10 mouse cellular contexts compared by ENCODE assay signal in genomic region chr17:56034726-56035100, GRCm38 (mm10). TPM values are rescaled to one million over a fixed set of nuclear protein-coding genes. Genes with fewer than 3 reads are reported as not detected.
A peak's percentile ranks its signal among the peaks of the same experiment; 100 is the strongest.
DNase-seq lines count a peak whose midpoint lies in the region; ATAC-seq and TF ChIP-seq lines count a peak whose summit lies in the region.
"Had no signal": no experiment of that assay in that cellular context is flagged by ENCODE, and none has a peak within 500 bp of the region (broad histone marks: within the 10 kb centered on the region; RNA-seq: fewer than 3 reads in every experiment).

No protein-coding gene starts in this region.

- H3K4me3 ChIP-seq in heart, embryonic 13.5 days = peak overlapping the region; percentile 76
- peak overlapping the region in 2 of 3 experiments; percentile 94 to 98 for H3K4me3 ChIP-seq in CH12.LX (replicated peaks in 1 of 3; ENCODE audit: low read depth in 2 of 3, low read length in 2 of 3, poor library complexity in 1 of 3)
- H3K4me3 ChIP-seq in embryonic facial prominence, embryonic 14.5 days (ENCODE audit: low read depth, low read length) = peak overlapping the region; percentile 89
- H3K4me3 ChIP-seq in liver, embryonic 12.5 days = peak overlapping the region; percentile 87

- H3K79me2 ChIP-seq in CH12.LX (replicated peaks; ENCODE audit: control insufficient read depth, extremely low read depth, insufficient read depth, poor library complexity, severe bottlenecking) = peaks cover 63% of the 10 kb centered on the region

- TF ChIP-seq EP300 in CH12.LX (IDR thresholded peaks at IDR 0.05; ENCODE audit: low read length) = no peak

- peak overlapping the region; percentile 95 for H3K9ac ChIP-seq in heart, embryonic 13.5 days
- H3K9ac ChIP-seq in CH12.LX (ENCODE audit: insufficient read depth, low read depth) = peak overlapping the region; percentile 78; the same call in 1 of the 2 replicates
- H3K9ac ChIP-seq in embryonic facial prominence, embryonic 14.5 days (ENCODE audit: low read depth, low read length) = peak overlapping the region; percentile 98
- peak overlapping the region; percentile 97 for H3K9ac ChIP-seq in liver, embryonic 12.5 days

- peaks cover 58% of the 10 kb centered on the region for H3K4me1 ChIP-seq in heart, embryonic 13.5 days
- H3K4me1 ChIP-seq in CH12.LX (ENCODE audit: control insufficient read depth in 1 of 2, insufficient read depth in 2 of 2) = peaks cover 19 to 59% of the 10 kb centered on the region in 2 experiments
- peaks cover 18% of the 10 kb centered on the region for H3K4me1 ChIP-seq in embryonic facial prominence, embryonic 14.5 days (ENCODE audit: control insufficient read depth, insufficient read depth, low read length)
- peaks cover 70% of the 10 kb centered on the region for H3K4me1 ChIP-seq in liver, embryonic 12.5 days

- no peaks in the 10 kb centered on the region for H3K27me3 ChIP-seq in heart, embryonic 13.5 days (replicated peaks)
- no peaks in the 10 kb centered on the region for H3K27me3 ChIP-seq in CH12.LX (replicated peaks)
- no peaks in the 10 kb centered on the region for H3K27me3 ChIP-seq in embryonic facial prominence, embryonic 14.5 days (replicated peaks; ENCODE audit: control insufficient read depth, insufficient read depth, low read length)
- no peaks in the 10 kb centered on the region for H3K27me3 ChIP-seq in liver, embryonic 12.5 days (replicated peaks)
- H3K27me3 ChIP-seq: Patski had no signal

- no peak for ATAC-seq in heart, embryonic 13.5 days (ENCODE audit: extremely low read depth, insufficient number of reproducible peaks, low FRiP score, low TSS enrichment)
- no peak for ATAC-seq in embryonic facial prominence, embryonic 14.5 days (ENCODE audit: low read depth)
- no peak for ATAC-seq in liver, embryonic 12.5 days
- no peak for ATAC-seq in megakaryocyte progenitor cell, adult 5-6 weeks (replicated peaks; ENCODE audit: poor library complexity)
- ATAC-seq in megakaryocyte-erythroid progenitor cell, adult 5-6 weeks (replicated peaks; ENCODE audit: low FRiP score, low TSS enrichment, poor library complexity, severe bottlenecking) = no peak
- ATAC-seq: Patski had no signal

- in situ Hi-C loops in CH12.LX (cut with MboI; ENCODE audit: low pct_ligation_motif_present, low pct_unique_long_range_greater_than_20kb, low sequenced_read_pairs) = no loop called here

- H3K4me2 ChIP-seq in heart, embryonic 13.5 days = peak overlapping the region; percentile 82
- H3K4me2 ChIP-seq in CH12.LX (ENCODE audit: insufficient read depth, low read depth, poor library complexity, severe bottlenecking) = peak overlapping the region; percentile 88
- peak overlapping the region; percentile 74 for H3K4me2 ChIP-seq in embryonic facial prominence, embryonic 14.5 days (ENCODE audit: low read depth, low read length)
- peak overlapping the region; percentile 71 for H3K4me2 ChIP-seq in liver, embryonic 12.5 days

- no peak for TF ChIP-seq RAD21 in CH12.LX (IDR thresholded peaks at IDR 0.05; ENCODE audit: low read depth, low read length)

- dilution Hi-C loops in CH12.LX (cut with MboI; ENCODE audit: extremely low pct_ligation_motif_present, extremely low pct_unique_long_range_greater_than_20kb, low sequenced_read_pairs) = no loop called here

- no peak overlapping the region for H3K27ac ChIP-seq in heart, embryonic 13.5 days (replicated peaks)
- H3K27ac ChIP-seq in CH12.LX (ENCODE audit: insufficient read depth, low read depth) = no peak overlapping the region
- no peak overlapping the region for H3K27ac ChIP-seq in embryonic facial prominence, embryonic 14.5 days (replicated peaks; ENCODE audit: low read depth, low read length)
- H3K27ac ChIP-seq in liver, embryonic 12.5 days = peak overlapping the region; percentile 92

- no peaks in the 10 kb centered on the region for H3K9me3 ChIP-seq in heart, embryonic 13.5 days
- no peaks in the 10 kb centered on the region for H3K9me3 ChIP-seq in CH12.LX (replicated peaks; ENCODE audit: low read length)
- no peaks in the 10 kb centered on the region for H3K9me3 ChIP-seq in embryonic facial prominence, embryonic 14.5 days (ENCODE audit: control insufficient read depth, low read length)
- no peaks in the 10 kb centered on the region for H3K9me3 ChIP-seq in liver, embryonic 12.5 days (replicated peaks)

- DNase-seq in heart, adult 8-10 months (ENCODE audit: low spot score) = no peak
- no peak for DNase-seq in CH12.LX (ENCODE audit: extremely low read depth)
- DNase-seq in embryonic facial prominence, embryonic 14.5 days (ENCODE audit: low spot score) = no peak
- no peak for DNase-seq in right cerebral cortex, adult 18-20 months
- DNase-seq: cerebellum, postnatal 10 days had no signal

- H3K36me3 ChIP-seq in heart, embryonic 13.5 days = peaks cover 33% of the 10 kb centered on the region
- peaks cover 13 to 41% of the 10 kb centered on the region in 2 experiments for H3K36me3 ChIP-seq in CH12.LX (replicated peaks in 1 of 2; ENCODE audit: control insufficient read depth in 1 of 2, insufficient read depth in 1 of 2, low read length in 1 of 2)
- H3K36me3 ChIP-seq in embryonic facial prominence, embryonic 14.5 days (ENCODE audit: control insufficient read depth, insufficient read depth, low read length) = peaks cover 34% of the 10 kb centered on the region
- peaks cover 45% of the 10 kb centered on the region for H3K36me3 ChIP-seq in liver, embryonic 12.5 days

- no peak for TF ChIP-seq POLR2A in CH12.LX (IDR thresholded peaks at IDR 0.05; ENCODE audit: low read depth, low read length)

- no peak for TF ChIP-seq CTCF in CH12.LX (conservative IDR thresholded peaks at IDR 0.05 in 1 of 2, IDR thresholded peaks at IDR 0.05 in 1 of 2; ENCODE audit: low read depth in 2 of 2, low read length in 2 of 2)

- WGBS in heart, embryonic 13.5 days = 79% methylated on average over 6 of the region's 6 CpGs
- 83% methylated on average over 6 of the region's 6 CpGs for WGBS in embryonic facial prominence, embryonic 14.5 days
- 88% methylated on average over 6 of the region's 6 CpGs for WGBS in liver, embryonic 12.5 days (ENCODE audit: insufficient replicate concordance)

RNA-seq across cellular contexts. Expression of gene Sh3gl1, which starts 1.7 kb away (rescaled TPM):
- polyA plus RNA-seq in heart, embryonic 13.5 days (2015; fragmentation: Nextera tagmentation; extraction: Ambion mirVana) = 85.0 and 87.6 TPM in 2 replicates
- total RNA-seq in heart, adult 8-10 months (2022) = 10 to 100 TPM; 12.3 to 14.4 (median 13.3) TPM
- total RNA-seq in CH12.LX (2012; rRNA removed) (29.3 and 33.5 TPM in 2 replicates), CH12.LX (2014; rRNA removed) (38.0 and 39.4 TPM in 2 replicates)
- 32.1 and 39.0 TPM in 2 replicates for polyA plus RNA-seq in CH12.LX (2012; ENCODE audit: insufficient read length, low read depth)
- polyA plus RNA-seq in embryonic facial prominence, embryonic 14.5 days (2014; fragmentation: Nextera tagmentation; extraction: Ambion mirVana) = 156 and 167 TPM in 2 replicates
- 66.4 and 67.9 TPM in 2 replicates for polyA plus RNA-seq in liver, embryonic 12.5 days (2016; fragmentation: Nextera tagmentation; extraction: Ambion mirVana)
- total RNA-seq in megakaryocyte progenitor cell, adult 5-6 weeks (2015) = 19.1 TPM in 2 replicates
- 22.1 and 25.0 TPM in 2 replicates for total RNA-seq in megakaryocyte progenitor cell, adult 5-6 weeks (2017)
- 25.2 and 35.7 TPM in 2 replicates for total RNA-seq in megakaryocyte-erythroid progenitor cell, adult 5-6 weeks (2014; fragmentation: Nextera tagmentation)
- 13.6 and 22.1 TPM in 2 replicates for total RNA-seq in megakaryocyte-erythroid progenitor cell, adult 5-6 weeks (2017)

RNA-seq across cellular contexts. Expression of gene Chaf1a, which starts 5.5 kb away (rescaled TPM):
- polyA plus RNA-seq in heart, embryonic 13.5 days (2015; fragmentation: Nextera tagmentation; extraction: Ambion mirVana) = 14.1 and 14.2 TPM in 2 replicates
- total RNA-seq in heart, adult 8-10 months (2022) = 1 to 10 TPM in 3 of 4 experiments, under 1 TPM in 1; 0.84 to 1.9 (median 1.4) TPM
- total RNA-seq in CH12.LX (2012; rRNA removed) (39.3 and 55.0 TPM in 2 replicates), CH12.LX (2014; rRNA removed) (18.4 and 18.6 TPM in 2 replicates)
- 97.1 and 135 TPM in 2 replicates for polyA plus RNA-seq in CH12.LX (2012; ENCODE audit: insufficient read length, low read depth)
- 14.2 and 16.5 TPM in 2 replicates for polyA plus RNA-seq in embryonic facial prominence, embryonic 14.5 days (2014; fragmentation: Nextera tagmentation; extraction: Ambion mirVana)
- polyA plus RNA-seq in liver, embryonic 12.5 days (2016; fragmentation: Nextera tagmentation; extraction: Ambion mirVana) = 34.3 and 37.6 TPM in 2 replicates
- total RNA-seq in megakaryocyte progenitor cell, adult 5-6 weeks (2015) = 15.5 and 16.7 TPM in 2 replicates
- 32.3 and 33.9 TPM in 2 replicates for total RNA-seq in megakaryocyte progenitor cell, adult 5-6 weeks (2017)
- total RNA-seq in megakaryocyte-erythroid progenitor cell, adult 5-6 weeks (2014; fragmentation: Nextera tagmentation) = 46.9 and 47.7 TPM in 2 replicates
- total RNA-seq in megakaryocyte-erythroid progenitor cell, adult 5-6 weeks (2017) = 34.5 and 37.5 TPM in 2 replicates

RNA-seq across cellular contexts. Expression of gene Mpnd, which starts 29.2 kb away (rescaled TPM):
- polyA plus RNA-seq in heart, embryonic 13.5 days (2015; fragmentation: Nextera tagmentation; extraction: Ambion mirVana) = 62.1 and 68.1 TPM in 2 replicates
- total RNA-seq in heart, adult 8-10 months (2022) = 10 to 100 TPM; 78.9 to 90.4 (median 87.1) TPM
- total RNA-seq in CH12.LX (2012; rRNA removed) (38.9 and 55.1 TPM in 2 replicates), CH12.LX (2014; rRNA removed) (23.4 and 24.5 TPM in 2 replicates)
- polyA plus RNA-seq in CH12.LX (2012; ENCODE audit: insufficient read length, low read depth) = 25.3 and 26.8 TPM in 2 replicates
- polyA plus RNA-seq in embryonic facial prominence, embryonic 14.5 days (2014; fragmentation: Nextera tagmentation; extraction: Ambion mirVana) = 81.8 and 107 TPM in 2 replicates
- 27.4 and 29.1 TPM in 2 replicates for polyA plus RNA-seq in liver, embryonic 12.5 days (2016; fragmentation: Nextera tagmentation; extraction: Ambion mirVana)
- total RNA-seq in megakaryocyte progenitor cell, adult 5-6 weeks (2015) = 9.2 and 17.4 TPM in 2 replicates
- 76.6 and 92.5 TPM in 2 replicates for total RNA-seq in megakaryocyte progenitor cell, adult 5-6 weeks (2017)
- 5.4 and 12.1 TPM in 2 replicates for total RNA-seq in megakaryocyte-erythroid progenitor cell, adult 5-6 weeks (2014; fragmentation: Nextera tagmentation)
- total RNA-seq in megakaryocyte-erythroid progenitor cell, adult 5-6 weeks (2017) = 2.1 and 6.2 TPM in 2 replicates

RNA-seq across cellular contexts. Expression of gene Stap2, which starts 29.3 kb away (rescaled TPM):
- 11.9 and 14.6 TPM in 2 replicates for polyA plus RNA-seq in heart, embryonic 13.5 days (2015; fragmentation: Nextera tagmentation; extraction: Ambion mirVana)
- 10 to 100 TPM; 11.8 to 17.5 (median 14.4) TPM for total RNA-seq in heart, adult 8-10 months (2022)
- total RNA-seq in CH12.LX (2012; rRNA removed) = 2.2 and 3.2 TPM in 2 replicates
- total RNA-seq in CH12.LX (2014; rRNA removed) = 0.41 and 0.52 TPM in 2 replicates
- 0.51 and 0.91 TPM in 2 replicates for polyA plus RNA-seq in CH12.LX (2012; ENCODE audit: insufficient read length, low read depth)
- polyA plus RNA-seq in embryonic facial prominence, embryonic 14.5 days (2014; fragmentation: Nextera tagmentation; extraction: Ambion mirVana) = 12.4 and 14.1 TPM in 2 replicates
- 1.8 and 2.1 TPM in 2 replicates for polyA plus RNA-seq in liver, embryonic 12.5 days (2016; fragmentation: Nextera tagmentation; extraction: Ambion mirVana)
- total RNA-seq in megakaryocyte progenitor cell, adult 5-6 weeks (2015) = 0.32 TPM in 1 of 2 replicates, not detected in the other
- total RNA-seq in megakaryocyte progenitor cell, adult 5-6 weeks (2017) = not detected in 2 replicates
- total RNA-seq in megakaryocyte-erythroid progenitor cell, adult 5-6 weeks (2014; fragmentation: Nextera tagmentation) = not detected in 2 replicates
- not detected in 2 replicates for total RNA-seq in megakaryocyte-erythroid progenitor cell, adult 5-6 weeks (2017)

RNA-seq across cellular contexts. Expression of gene Ubxn6, which starts 40.1 kb away (rescaled TPM):
- 37.8 and 44.2 TPM in 2 replicates for polyA plus RNA-seq in heart, embryonic 13.5 days (2015; fragmentation: Nextera tagmentation; extraction: Ambion mirVana)
- total RNA-seq in heart, adult 8-10 months (2022) = 10 to 100 TPM; 50.4 to 64.4 (median 55.4) TPM
- total RNA-seq in CH12.LX (2012; rRNA removed) (26.8 and 27.8 TPM in 2 replicates), CH12.LX (2014; rRNA removed) (23.9 and 29.1 TPM in 2 replicates)
- polyA plus RNA-seq in CH12.LX (2012; ENCODE audit: insufficient read length, low read depth) = 24.6 and 26.9 TPM in 2 replicates
- 32.7 and 39.8 TPM in 2 replicates for polyA plus RNA-seq in embryonic facial prominence, embryonic 14.5 days (2014; fragmentation: Nextera tagmentation; extraction: Ambion mirVana)
- 15.8 and 17.9 TPM in 2 replicates for polyA plus RNA-seq in liver, embryonic 12.5 days (2016; fragmentation: Nextera tagmentation; extraction: Ambion mirVana)
- total RNA-seq in megakaryocyte progenitor cell, adult 5-6 weeks (2015) = 13.6 and 13.7 TPM in 2 replicates
- 17.4 and 19.9 TPM in 2 replicates for total RNA-seq in megakaryocyte progenitor cell, adult 5-6 weeks (2017)
- 16.3 and 21.1 TPM in 2 replicates for total RNA-seq in megakaryocyte-erythroid progenitor cell, adult 5-6 weeks (2014; fragmentation: Nextera tagmentation)
- total RNA-seq in megakaryocyte-erythroid progenitor cell, adult 5-6 weeks (2017) = 13.2 and 29.1 TPM in 2 replicates

Comparison
In these comparisons a context has a peak if more than half of its experiments do, and no peak if none do; other contexts are left out.
1. RNA of gene Chaf1a, which starts 5.5 kb away (total RNA-seq): 34.5 to 47.7 TPM in megakaryocyte-erythroid progenitor cell, adult 5-6 weeks, 18.4 to 55.0 TPM in CH12.LX and 15.5 to 33.9 TPM in megakaryocyte progenitor cell, adult 5-6 weeks; 0.84 to 1.9 TPM in heart, adult 8-10 months; every median in the first group is over 4 times any median in the second.
2. Peak in every context shown above with its lines, with median percentiles within 50 percentile points of each other: H3K4me2 ChIP-seq, H3K4me3 ChIP-seq and H3K9ac ChIP-seq.